Mouse (Mus musculus) ES-E14 (cell line): ENCODE measurements around the gene Gm13697.

Experiments
- MAFK ChIP-seq: IDR thresholded peaks from 2 replicates; pipeline ENCODE4 v1.6.1; 2014; ENCODE audit warnings: mild to moderate bottlenecking, low read depth, low read length, inconsistent platforms; ENCODE audit not compliant: insufficient read depth
- ZNF384 ChIP-seq: IDR thresholded peaks from 2 replicates; pipeline ENCODE4 v1.6.1; 2012; ENCODE audit warnings: low read depth, low read length, inconsistent platforms

GRCm38 (mm10) chr2:84021930-84022329 is 37.4 kb downstream of the Gm13697 start:
- TF ChIP-seq MAFK, result no peak
- TF ChIP-seq ZNF384, result no peak
